Mouse (Mus musculus): Measurements from ENCODE around the gene Ankrd11. TPM values are rescaled to one million over a fixed set of nuclear protein-coding genes. Genes with fewer than 3 reads are reported as not detected.
A peak's percentile ranks its signal among the peaks of the same experiment; 100 is the strongest.

Gene Ankrd11
- total RNA-seq, 2 experiments from 2014 or later: 83.6 to 84.5 TPM

- intact Hi-C loops (cut with DNase I): no loop called here
- DNase-seq: no peak
Measured at GRCm38 (mm10) chr8:122976046-122976445, 66.0 kb downstream of the Ankrd11 start.

GRCm38 (mm10) chr8:122969964-122970620 is 72.0 kb downstream of the Ankrd11 start:
- DNase-seq: no peak
- intact Hi-C loops (cut with DNase I): no loop called here

GRCm38 (mm10) chr8:122968145-122968544 is 73.9 kb downstream of the Ankrd11 start:
- intact Hi-C loops (cut with DNase I): no loop called here
- no peak for DNase-seq

- no peak for DNase-seq
- intact Hi-C loops (cut with DNase I): no loop called here
Measured at GRCm38 (mm10) chr8:122966638-122967037, 75.4 kb downstream of the Ankrd11 start.

GRCm38 (mm10) chr8:122962046-122962445 is 80.0 kb downstream of the Ankrd11 start:
- intact Hi-C loops (cut with DNase I): no loop called here
- no peak for DNase-seq

GRCm38 (mm10) chr8:122961458-122961857 is 80.6 kb downstream of the Ankrd11 start:
- intact Hi-C loops (cut with DNase I): no loop called here
- DNase-seq: no peak

GRCm38 (mm10) chr8:122960932-122961331 is 81.1 kb downstream of the Ankrd11 start:
- DNase-seq: no peak
- intact Hi-C loops (cut with DNase I): no loop called here

- intact Hi-C loops (cut with DNase I): no loop called here
- no peak for DNase-seq
Measured at GRCm38 (mm10) chr8:122960323-122960722, 81.8 kb downstream of the Ankrd11 start.

GRCm38 (mm10) chr8:122955997-122956396 is 86.1 kb downstream of the Ankrd11 start:
- no peak for DNase-seq
- intact Hi-C loops (cut with DNase I): no loop called here

GRCm38 (mm10) chr8:122955195-122955594 is 86.9 kb downstream of the Ankrd11 start:
- intact Hi-C loops (cut with DNase I): no loop called here
- DNase-seq: no peak

- intact Hi-C loops (cut with DNase I): no loop called here
Measured at GRCm38 (mm10) chr8:122954090-122954799, 87.8 kb downstream of the Ankrd11 start.

GRCm38 (mm10) chr8:122953028-122953427 is 89.0 kb downstream of the Ankrd11 start:
- intact Hi-C loops (cut with DNase I): no loop called here
- DNase-seq: no peak

More at GRCm38 (mm10) chr8:122954090-122954799, 87.8 kb downstream of the Ankrd11 start:
- DNase-seq: no peak

- no peak for DNase-seq
- intact Hi-C loops (cut with DNase I): no loop called here
Measured at GRCm38 (mm10) chr8:122951456-122951855, 90.6 kb downstream of the Ankrd11 start.

GRCm38 (mm10) chr8:122949701-122950100 is 92.4 kb downstream of the Ankrd11 start:
- DNase-seq: no peak
- intact Hi-C loops (cut with DNase I): no loop called here

GRCm38 (mm10) chr8:122945775-122946174 is 96.3 kb downstream of the Ankrd11 start:
- no peak for DNase-seq
- intact Hi-C loops (cut with DNase I): no loop called here

GRCm38 (mm10) chr8:122942803-122943713 is 99.0 kb downstream of the Ankrd11 start:
- intact Hi-C loops (cut with DNase I): no loop called here
- peak in 1 of 2 experiments; percentile 24 for DNase-seq

GRCm38 (mm10) chr8:122938591-122938990 is 103.5 kb downstream of the Ankrd11 start:
- intact Hi-C loops (cut with DNase I): no loop called here
- peak in 1 of 2 experiments; percentile 18 for DNase-seq

GRCm38 (mm10) chr8:122938170-122938569 is 103.9 kb downstream of the Ankrd11 start:
- no peak for DNase-seq
- intact Hi-C loops (cut with DNase I): no loop called here

- DNase-seq: no peak
- intact Hi-C loops (cut with DNase I): no loop called here
Measured at GRCm38 (mm10) chr8:122937545-122938053, 104.5 kb downstream of the Ankrd11 start.

GRCm38 (mm10) chr8:122935912-122936311 is 106.2 kb downstream of the Ankrd11 start:
- no peak for DNase-seq
- intact Hi-C loops (cut with DNase I): no loop called here

GRCm38 (mm10) chr8:122935118-122935517 is 107.0 kb downstream of the Ankrd11 start:
- no peak for DNase-seq
- intact Hi-C loops (cut with DNase I): no loop called here

Measured in heart, postnatal 10 days (tissue).